Mouse (Mus musculus): ENCODE measurements around the gene Defa35. TPM values are rescaled to one million over a fixed set of nuclear protein-coding genes. Genes with fewer than 3 reads are reported as not detected.

Gene Defa35
- not detected in 2 replicates for polyA plus RNA-seq (2015; fragmentation: Nextera tagmentation; extraction: Ambion mirVana)

DNA sequence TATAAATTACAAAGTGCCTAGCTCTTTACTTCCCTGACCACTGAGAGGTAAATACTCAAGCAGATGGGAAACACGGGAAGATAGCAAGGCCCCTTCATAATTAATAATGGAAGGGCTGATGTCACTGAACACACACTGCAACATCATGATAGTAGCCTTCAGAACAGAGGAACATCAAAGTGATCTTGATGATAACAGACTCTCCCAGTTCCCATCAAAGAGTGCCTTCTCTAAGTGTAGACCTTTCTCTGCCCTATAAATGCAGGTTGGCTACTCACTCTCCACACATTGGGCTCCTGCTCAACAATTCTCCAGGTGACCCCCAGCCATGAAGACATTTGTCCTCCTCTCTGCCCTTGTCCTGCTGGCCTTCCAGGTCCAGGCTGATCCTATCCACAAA is at the start of gene Defa35:
Gene Defa35, plus strand, starts transcription at position 301 of the 400 bp plus-strand sequence.

DNA sequence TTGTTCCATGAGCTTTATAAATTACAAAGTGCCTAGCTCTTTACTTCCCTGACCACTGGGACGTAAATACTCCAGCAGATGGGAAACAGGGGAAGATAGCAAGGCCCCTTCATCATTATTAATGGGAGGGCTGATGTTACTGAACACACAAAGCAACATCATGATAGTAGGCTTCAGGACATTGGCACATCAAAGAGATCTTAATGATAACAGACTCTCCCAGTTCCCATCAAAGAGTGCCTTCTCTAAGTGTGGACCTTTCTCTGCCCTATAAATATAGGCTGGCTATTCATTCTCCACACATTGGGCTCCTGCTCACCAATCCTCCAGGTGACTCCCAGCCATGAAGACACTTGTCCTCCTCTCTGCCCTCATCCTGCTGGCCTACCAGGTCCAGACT is 39.6 kb upstream of the Defa35 start, which contains the start of gene Defa21:
Gene Defa21, plus strand, starts transcription at position 301 of the 400 bp plus-strand sequence.

DNA sequence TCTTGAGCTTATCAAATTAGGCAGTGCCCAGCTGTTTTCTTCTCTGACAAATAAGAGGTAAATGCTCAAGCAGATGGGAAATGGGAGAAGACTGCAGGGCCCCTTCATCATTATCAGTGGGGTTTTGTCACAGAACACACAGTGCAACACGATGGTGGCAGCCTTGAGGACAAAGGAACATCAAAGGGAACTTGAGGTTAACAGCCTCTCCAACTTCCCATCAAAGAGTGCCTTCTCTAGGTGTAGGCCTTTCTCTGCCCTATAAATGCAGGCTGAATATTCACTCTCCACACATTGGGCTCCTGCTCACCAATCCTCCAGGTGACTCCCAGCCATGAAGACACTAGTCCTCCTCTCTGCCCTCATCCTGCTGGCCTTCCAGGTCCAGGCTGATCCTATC is 10.1 kb upstream of the Defa35 start, which contains the start of gene Defa23:
Gene Defa23, plus strand, starts transcription at position 301 of the 400 bp plus-strand sequence.

DNA sequence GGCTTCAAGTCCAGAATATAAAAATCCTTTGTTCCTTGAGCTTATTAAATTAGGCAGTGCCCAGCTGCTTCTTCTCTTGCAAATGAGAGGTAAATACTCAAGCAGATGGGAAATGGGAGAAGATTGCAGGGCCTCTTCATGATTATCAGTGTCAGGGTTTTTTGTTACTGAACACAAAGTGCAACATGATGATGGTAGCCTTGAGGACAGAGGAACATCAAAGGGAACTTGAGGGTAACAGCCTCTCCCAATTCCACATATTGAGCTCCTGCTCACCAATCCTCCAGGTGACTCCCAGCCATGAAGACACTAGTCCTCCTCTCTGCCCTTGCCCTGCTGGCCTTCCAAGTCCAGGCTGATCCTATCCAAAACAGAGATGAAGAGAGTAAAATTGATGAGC is 19.3 kb downstream of the Defa35 start, which contains the start of gene Defa25:
Gene Defa25, plus strand, starts transcription at position 301 of the 400 bp plus-strand sequence.

DNA sequence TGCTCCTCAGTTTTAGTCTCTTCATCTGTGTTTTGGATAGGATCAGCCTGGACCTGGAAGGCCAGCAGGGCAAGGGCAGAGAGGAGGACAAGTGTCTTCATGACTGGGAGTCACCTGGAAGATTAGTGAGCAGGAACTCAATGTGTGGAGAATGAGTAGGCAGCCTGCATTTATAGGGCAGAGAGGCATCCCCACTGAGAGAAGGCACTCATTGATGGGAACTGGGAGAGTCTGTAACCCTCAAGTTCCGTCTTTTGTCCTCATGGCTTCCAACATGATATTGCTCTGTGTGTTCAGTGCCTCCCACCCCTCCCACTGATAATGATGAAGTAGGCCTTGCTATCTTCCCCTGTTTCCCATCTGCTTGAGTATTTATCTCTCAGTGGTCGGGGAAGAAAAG is 31.1 kb downstream of the Defa35 start, which contains the start of gene Gm14851:
Gene Gm14851, minus strand, starts transcription at position 101 of the 400 bp plus-strand sequence.

Other genes starting within 250 kb of the Defa35 start
- gene Defb33, start 172.4 kb upstream of the Defa35 start, polyA plus RNA-seq (2015; fragmentation: Nextera tagmentation; extraction: Ambion mirVana): not detected in 2 replicates
- gene Gm15056, start 162.4 kb upstream of the Defa35 start, polyA plus RNA-seq (2015; fragmentation: Nextera tagmentation; extraction: Ambion mirVana): not detected in 2 replicates
- gene Gm6040, start 143.0 kb upstream of the Defa35 start, polyA plus RNA-seq (2015; fragmentation: Nextera tagmentation; extraction: Ambion mirVana): not detected in 2 replicates
- gene AY761185, start 120.3 kb upstream of the Defa35 start, polyA plus RNA-seq (2015; fragmentation: Nextera tagmentation; extraction: Ambion mirVana): not detected in 2 replicates
- gene Defa21, start 39.5 kb upstream of the Defa35 start, polyA plus RNA-seq (2015; fragmentation: Nextera tagmentation; extraction: Ambion mirVana): not detected in 2 replicates
- gene Defa23, start 10.0 kb upstream of the Defa35 start, polyA plus RNA-seq (2015; fragmentation: Nextera tagmentation; extraction: Ambion mirVana): not detected in 2 replicates
- gene Defa25, start 19.4 kb downstream of the Defa35 start, polyA plus RNA-seq (2015; fragmentation: Nextera tagmentation; extraction: Ambion mirVana): not detected in 2 replicates
- gene Gm14851, start 31.0 kb downstream of the Defa35 start, polyA plus RNA-seq (2015; fragmentation: Nextera tagmentation; extraction: Ambion mirVana): not detected in 2 replicates
- gene Defa30, start 69.6 kb downstream of the Defa35 start, polyA plus RNA-seq (2015; fragmentation: Nextera tagmentation; extraction: Ambion mirVana): not detected in 2 replicates
- not detected in 2 replicates for gene Defa22, start 97.2 kb downstream of the Defa35 start, polyA plus RNA-seq (2015; fragmentation: Nextera tagmentation; extraction: Ambion mirVana)
- not detected in 2 replicates for gene Defa31, start 126.6 kb downstream of the Defa35 start, polyA plus RNA-seq (2015; fragmentation: Nextera tagmentation; extraction: Ambion mirVana)
- gene Gm15293, start 136.5 kb downstream of the Defa35 start, polyA plus RNA-seq (2015; fragmentation: Nextera tagmentation; extraction: Ambion mirVana): not detected in 2 replicates
- gene Gm15292, start 184.7 kb downstream of the Defa35 start, polyA plus RNA-seq (2015; fragmentation: Nextera tagmentation; extraction: Ambion mirVana): not detected in 2 replicates

Data from spleen, postnatal 0 days (tissue).